Mouse (Mus musculus) olfactory bulb, adult 2 months (tissue): ENCODE data around the gene Lyrm9.

Source experiments
- CTCF ChIP-seq: fragments of 200-500 bp; IDR thresholded peaks from 2 replicates; pipeline ENCODE4 v1.5.1; 2012; ENCODE audit warnings: low read depth, mild to moderate bottlenecking, low read length, moderate library complexity; ENCODE audit not compliant: insufficient read depth
- POLR2A ChIP-seq: fragments of 200-500 bp; IDR thresholded peaks from 2 replicates; pipeline ENCODE4 v1.6.1; 2012; ENCODE audit warnings: mild to moderate bottlenecking, low read depth, low read length, moderate library complexity; ENCODE audit not compliant: insufficient read depth

DNA sequence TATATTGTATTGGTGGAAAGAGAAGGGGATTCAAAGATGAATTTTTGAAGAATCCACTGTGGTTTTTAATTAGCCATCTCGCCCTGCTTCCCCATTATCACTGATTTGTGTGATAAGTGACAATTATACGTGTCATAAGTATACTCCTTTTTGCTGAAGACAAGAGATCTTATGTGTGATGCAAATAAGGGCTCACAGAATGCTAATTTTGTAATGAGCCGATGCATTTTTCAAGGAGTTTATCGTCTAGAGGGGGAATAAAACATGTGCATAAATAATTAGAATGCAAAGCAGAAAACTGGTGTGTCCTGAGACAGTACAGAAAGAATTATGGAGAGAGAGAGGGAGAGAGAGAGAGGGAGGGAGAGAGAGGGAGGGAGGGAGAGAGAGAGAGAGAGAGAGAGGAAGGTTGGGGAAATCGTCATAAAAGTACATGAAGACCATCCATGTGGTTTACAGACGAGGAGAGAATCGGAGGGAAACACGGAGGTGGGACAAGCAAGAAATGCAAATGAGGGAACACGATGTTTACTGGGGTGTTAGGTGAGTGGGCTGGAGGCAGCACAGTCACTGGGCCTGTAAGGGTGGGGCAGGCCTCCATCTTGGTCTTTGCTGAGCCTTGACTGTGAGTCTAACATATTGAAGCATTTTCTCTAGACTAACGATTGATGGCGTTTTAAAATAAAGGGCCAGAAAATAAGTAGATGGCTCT lies 8.9 kb upstream of the Lyrm9 start:
- TF ChIP-seq CTCF (no peak), POLR2A (no peak)
